Mouse (Mus musculus): ENCODE measurements around the gene Pwp1.
A peak's percentile ranks its signal among the peaks of the same experiment; 100 is the strongest.
"Not testable (repeated sequence)": the region's sequence is repeated elsewhere in the genome, so short reads cannot be mapped to it uniquely, and the experiment has no call there.

The Pwp1 gene

GRCm38 (mm10) chr10:85829085-85829853 lies at the start of gene Pwp1:
Pwp1 (plus strand) TSS chr10:85829494.
- peak; percentile 23 to 40 for DNase-seq

- DNase-seq: not testable (repeated sequence)
Measured at GRCm38 (mm10) chr10:85822143-85822696, 7.1 kb upstream of the Pwp1 start.

- not testable (repeated sequence) for DNase-seq
Measured at GRCm38 (mm10) chr10:85823752-85824151, 5.5 kb upstream of the Pwp1 start.

- not testable (repeated sequence) for DNase-seq
Measured at GRCm38 (mm10) chr10:85828722-85829084, 591 bp upstream of the Pwp1 start.

- no peak for DNase-seq
Measured at GRCm38 (mm10) chr10:85846105-85846862, 17.0 kb downstream of the Pwp1 start.

GRCm38 (mm10) chr10:85871698-85872478 lies 42.6 kb downstream of the Pwp1 start:
- DNase-seq: peak; percentile 90 to 94

GRCm38 (mm10) chr10:85872479-85872773 lies 43.1 kb downstream of the Pwp1 start:
- no peak for DNase-seq

GRCm38 (mm10) chr10:85873861-85874544 lies 44.7 kb downstream of the Pwp1 start:
- DNase-seq: no peak

GRCm38 (mm10) chr10:85875812-85876211 lies 46.5 kb downstream of the Pwp1 start:
- no peak for DNase-seq

GRCm38 (mm10) chr10:85879886-85880486 lies 50.7 kb downstream of the Pwp1 start:
- no peak for DNase-seq

GRCm38 (mm10) chr10:85916498-85917309 lies 87.4 kb downstream of the Pwp1 start, which contains the start of gene Prdm4:
Prdm4 (minus strand) TSS chr10:85917142.
- DNase-seq: peak; percentile 97 to 98

- peak; percentile 17 to 27 for DNase-seq
Measured at GRCm38 (mm10) chr10:85927676-85928445, 98.6 kb downstream of the Pwp1 start, which contains the start of gene Ascl4. Ascl4 (plus strand) TSS chr10:85927681.

GRCm38 (mm10) chr10:85928499-85929207 lies 99.4 kb downstream of the Pwp1 start:
- peak; percentile 62 to 69 for DNase-seq

GRCm38 (mm10) chr10:85929208-85929591 lies 99.9 kb downstream of the Pwp1 start:
- DNase-seq: no peak

GRCm38 (mm10) chr10:85929962-85930361 lies 100.7 kb downstream of the Pwp1 start:
- DNase-seq: no peak

GRCm38 (mm10) chr10:85936280-85936965 lies 107.1 kb downstream of the Pwp1 start:
- DNase-seq: no peak

Data from kidney, adult 8-10 months (tissue).